Mouse (Mus musculus) heart, postnatal 0 days (tissue): Measurements from ENCODE around the gene Stard13.

ENCODE experiments used
- CTCF ChIP-seq: IDR thresholded peaks from 2 replicates; pipeline ENCODE4 v1.5.1; 2016; ENCODE audit warnings: antibody characterized with exemption, control low read depth, low read depth
- EP300 ChIP-seq: IDR thresholded peaks from 2 replicates; pipeline ENCODE4 v1.6.1; 2016; ENCODE audit warnings: antibody characterized with exemption, low read depth

DNA sequence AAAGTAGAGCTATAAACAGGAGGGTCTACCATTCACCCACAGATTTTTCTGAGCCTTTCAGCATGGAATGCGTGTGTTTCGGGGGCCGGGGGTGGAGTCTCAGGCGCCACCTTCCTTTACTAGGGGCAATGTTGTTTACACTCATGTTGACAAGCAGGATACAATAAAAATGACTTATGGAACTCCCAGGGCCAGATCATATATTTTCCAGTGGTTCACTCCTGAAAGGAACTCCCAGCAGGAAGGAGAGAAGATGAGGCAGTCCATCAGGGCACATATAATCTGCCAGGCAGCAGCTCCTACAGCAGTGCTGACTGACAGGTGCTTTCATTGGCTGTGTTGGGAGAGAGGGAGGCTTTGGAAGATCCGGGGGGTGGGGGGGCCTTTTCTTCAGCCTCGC lies 66.0 kb downstream of the Stard13 start:
- TF ChIP-seq CTCF (no peak), EP300 (no peak)
